Mouse (Mus musculus) ovary, postnatal 14 days (tissue): Measurements from ENCODE around the gene Stx5a.
A peak's percentile ranks its signal among the peaks of the same experiment; 100 is the strongest.
"Not testable (repeated sequence)": the region's sequence is repeated elsewhere in the genome, so short reads cannot be mapped to it uniquely, and the experiment has no call there.

Experiments
- DNase-seq: peaks from one replicate; pipeline ENCODE4 v3.0.0; 2022; ENCODE audit warnings: low spot score

Gene Stx5a

GRCm38 (mm10) chr19:8716767-8717475 lies 24.3 kb upstream of the Stx5a start:
- DNase-seq: no peak

GRCm38 (mm10) chr19:8718357-8718756 lies 22.9 kb upstream of the Stx5a start:
- DNase-seq: peak; percentile 59

GRCm38 (mm10) chr19:8719037-8719436 lies 22.2 kb upstream of the Stx5a start:
- DNase-seq: not testable (repeated sequence)

- no peak for DNase-seq
These were observed 19.8 kb upstream of the Stx5a start for GRCm38 (mm10) chr19:8721378-8721777.

GRCm38 (mm10) chr19:8722021-8722420 lies 19.2 kb upstream of the Stx5a start:
- no peak for DNase-seq

- DNase-seq: no peak
These were observed 18.7 kb upstream of the Stx5a start for GRCm38 (mm10) chr19:8722559-8722906.

GRCm38 (mm10) chr19:8722907-8723573 lies 18.2 kb upstream of the Stx5a start, which contains the start of gene Slc3a2:
TSS of gene Slc3a2 (minus strand) at chr19:8723369.
- DNase-seq: peak; percentile 87

- no peak for DNase-seq
These were observed 17.5 kb upstream of the Stx5a start for GRCm38 (mm10) chr19:8723574-8724346.

GRCm38 (mm10) chr19:8724392-8724791 lies 16.8 kb upstream of the Stx5a start:
- no peak for DNase-seq

- no peak for DNase-seq
These were observed 16.1 kb upstream of the Stx5a start for GRCm38 (mm10) chr19:8725081-8725613.

GRCm38 (mm10) chr19:8726609-8727390 lies 14.4 kb upstream of the Stx5a start:
- DNase-seq: no peak

GRCm38 (mm10) chr19:8727495-8728114 lies 13.6 kb upstream of the Stx5a start:
- DNase-seq: no peak

- not testable (repeated sequence) for DNase-seq
These were observed 12.7 kb upstream of the Stx5a start for GRCm38 (mm10) chr19:8728335-8729099.

GRCm38 (mm10) chr19:8734334-8734733 lies 6.9 kb upstream of the Stx5a start:
- no peak for DNase-seq

GRCm38 (mm10) chr19:8735389-8736159 lies 5.6 kb upstream of the Stx5a start, which contains the start of gene Wdr74:
TSS of gene Wdr74 (plus strand) at chr19:8735827.
- peak; percentile 93 for DNase-seq

GRCm38 (mm10) chr19:8736160-8736467 lies 5.1 kb upstream of the Stx5a start:
- no peak for DNase-seq

GRCm38 (mm10) chr19:8738911-8739310 lies 2.3 kb upstream of the Stx5a start:
- DNase-seq: no peak

- DNase-seq: no peak
These were observed 1.6 kb upstream of the Stx5a start for GRCm38 (mm10) chr19:8739646-8740045.

GRCm38 (mm10) chr19:8740603-8741002 lies 610 bp upstream of the Stx5a start, which contains the start of gene 1700092M07Rik:
TSS of gene 1700092M07Rik (plus strand) at chr19:8740718.
- DNase-seq: no peak

GRCm38 (mm10) chr19:8742176-8742575 lies 963 bp downstream of the Stx5a start:
- no peak for DNase-seq
